Mouse (Mus musculus) layer of hippocampus, postnatal 36 days (tissue): ENCODE data around the gene Gm5294. TPM values are rescaled to one million over a fixed set of nuclear protein-coding genes. Genes with fewer than 3 reads are reported as not detected.

Source experiments
- DNase-seq, 2 experiments: peaks; one replicate each; pipeline ENCODE4 v3.0.0; 2022
- total RNA-seq, 2 experiments: library from RNA; stranded (reverse); gene quantifications; 2 replicates each; pipeline ENCODE4 v1.2.3; 2021

Gm5294 gene
- total RNA-seq, result not detected

- DNase-seq, result no peak
Observed at GRCm38 (mm10) chr5:138819780-138820179, at the start of gene Gm5294. Gm5294 (plus strand) TSS chr5:138820080.

- no peak for DNase-seq
Observed at GRCm38 (mm10) chr5:138775096-138775495, 44.8 kb upstream of the Gm5294 start.

DNA sequence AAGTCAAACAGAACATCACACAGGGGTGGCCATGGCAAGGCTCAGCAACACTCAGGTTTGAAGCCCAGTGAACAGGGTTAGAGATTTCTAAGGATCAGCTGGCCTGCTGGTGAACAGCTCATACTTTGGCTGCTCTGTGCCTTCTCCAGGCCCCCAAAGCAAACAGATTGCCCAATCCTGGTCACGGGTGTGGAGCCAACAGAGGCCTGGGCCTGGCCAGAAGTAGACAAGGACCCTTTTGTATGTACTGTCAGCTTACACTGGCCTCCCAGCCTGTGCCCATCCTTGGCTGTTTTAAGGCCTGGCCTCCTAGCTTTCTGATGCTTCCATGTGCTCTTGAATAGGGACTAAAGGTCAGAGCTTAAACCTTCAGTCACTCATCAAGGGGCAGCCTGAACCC, 43.5 kb upstream of the Gm5294 start:
- DNase-seq, result peak in 1 of 2 experiments; percentile 53

- DNase-seq, result peak; percentile 22 to 37
Observed at GRCm38 (mm10) chr5:138778731-138779463, 41.0 kb upstream of the Gm5294 start.

DNA sequence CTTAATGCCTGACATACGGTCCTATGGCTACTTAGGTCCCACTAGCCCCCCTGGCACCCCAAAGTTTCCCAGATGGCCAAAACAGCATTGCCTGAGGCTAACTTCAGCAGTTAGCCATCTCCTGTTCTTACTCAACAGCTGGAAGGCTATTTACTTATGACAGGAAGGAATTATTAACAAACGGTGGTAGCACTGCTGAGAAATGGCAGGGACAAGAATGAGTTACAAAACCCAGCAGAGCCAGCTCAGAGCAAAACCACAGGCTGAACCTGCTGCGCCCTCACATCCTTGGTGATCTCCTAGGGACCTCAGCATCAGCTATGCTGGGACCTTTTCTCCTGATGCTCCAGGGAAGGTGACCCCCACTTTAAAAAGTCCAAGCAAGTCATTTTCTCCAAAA, 40.2 kb upstream of the Gm5294 start:
- no peak for DNase-seq

DNA sequence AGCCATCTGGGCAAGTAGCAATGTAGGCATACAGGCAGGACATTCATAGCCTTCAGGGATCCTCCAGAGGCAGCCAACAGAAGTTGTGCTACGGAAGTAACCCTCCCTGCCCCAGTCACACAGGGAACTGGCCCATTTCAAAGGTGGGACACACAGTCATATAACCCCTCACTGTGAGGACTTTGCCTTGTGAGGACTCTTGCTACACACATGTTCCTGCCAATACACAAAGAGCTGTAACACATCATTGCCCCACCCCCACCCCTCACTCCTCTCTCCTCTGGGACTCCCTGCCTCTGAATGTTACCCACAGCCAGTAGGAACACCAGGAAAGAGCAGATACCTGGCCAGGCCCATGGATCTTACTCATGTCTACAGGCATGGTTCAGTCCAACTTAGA, 37.2 kb upstream of the Gm5294 start:
- no peak for DNase-seq

DNA sequence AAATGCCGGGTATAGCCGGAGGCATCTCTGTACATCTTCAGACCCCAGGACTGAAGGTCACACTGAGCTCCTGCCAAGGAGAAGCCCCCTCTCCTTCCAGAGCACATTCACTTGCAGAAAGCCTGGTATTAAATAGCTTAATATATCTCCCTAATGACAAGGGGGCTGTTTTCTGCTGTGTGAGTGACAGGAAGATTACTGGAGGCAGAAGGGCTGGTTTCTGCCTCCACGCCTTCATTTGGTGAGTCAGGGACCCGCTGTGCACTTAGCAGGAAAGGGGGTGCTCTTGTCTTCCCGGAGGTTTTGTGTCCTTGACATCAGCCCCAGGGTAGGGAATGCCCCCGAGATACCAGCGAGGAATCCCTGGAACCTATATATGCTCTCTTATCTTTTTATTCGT, 36.7 kb upstream of the Gm5294 start:
- DNase-seq, result no peak

- DNase-seq, result no peak
Observed at GRCm38 (mm10) chr5:138785986-138786515, 33.8 kb upstream of the Gm5294 start.

- DNase-seq, result no peak
Observed at GRCm38 (mm10) chr5:138787648-138788047, 32.2 kb upstream of the Gm5294 start.

DNA sequence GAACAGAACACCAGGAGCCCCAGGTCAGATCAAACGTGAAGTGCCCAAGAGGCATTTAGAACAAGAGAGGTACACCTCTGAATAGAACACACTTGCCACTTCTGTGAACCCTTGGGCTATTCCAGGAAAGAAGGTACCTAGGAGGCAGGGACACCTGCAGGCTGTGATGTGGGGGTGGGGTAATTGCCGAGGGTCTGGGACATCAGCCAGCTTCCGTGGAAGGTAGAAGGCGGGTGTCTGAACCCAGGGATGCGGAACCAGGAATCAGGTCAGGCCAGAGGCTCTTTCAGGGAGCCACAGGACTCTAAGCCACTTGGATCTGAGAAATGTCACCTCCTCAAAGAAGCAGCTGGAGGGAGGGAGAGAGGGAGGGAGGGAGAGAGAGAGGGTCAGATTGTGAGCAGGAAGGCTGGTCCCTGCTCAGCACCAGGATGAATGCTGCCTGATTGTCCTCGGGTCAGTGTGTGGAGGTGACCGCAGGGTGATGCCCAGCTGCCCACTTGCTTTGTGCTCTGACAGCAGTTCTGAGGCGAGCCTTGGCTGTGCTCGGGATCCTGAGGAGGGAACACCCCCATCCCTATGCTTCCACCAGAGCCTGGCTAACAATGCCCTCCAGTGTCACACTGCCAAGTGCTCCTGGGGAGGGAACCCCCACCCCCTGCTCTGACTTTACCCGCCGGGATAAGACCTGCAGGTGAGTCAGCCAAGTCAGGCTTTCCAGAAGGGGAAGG, 31.2 kb upstream of the Gm5294 start:
- DNase-seq, result no peak

GRCm38 (mm10) chr5:138790954-138791480, 28.9 kb upstream of the Gm5294 start:
- no peak for DNase-seq

- no peak for DNase-seq
Observed at GRCm38 (mm10) chr5:138801588-138802116, 18.2 kb upstream of the Gm5294 start.

DNA sequence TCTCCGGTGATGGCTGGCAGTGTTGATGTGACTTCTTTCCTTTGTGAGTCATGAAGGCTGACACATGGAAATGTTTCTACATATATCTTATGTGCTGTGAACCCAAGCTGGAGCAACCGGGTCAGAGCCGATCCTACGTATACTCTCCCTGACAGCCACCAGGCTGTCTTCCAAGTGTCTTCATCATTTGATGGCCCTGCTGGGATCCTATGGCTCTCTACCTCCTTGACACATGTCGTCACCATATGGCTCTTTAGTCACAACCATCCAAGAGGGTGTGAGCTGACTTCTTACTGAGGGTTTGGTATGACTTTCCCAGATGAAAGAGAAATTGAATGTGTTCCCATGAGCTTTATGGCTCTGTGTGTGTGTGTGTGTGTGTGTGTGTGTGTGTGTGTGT, 15.6 kb upstream of the Gm5294 start:
- DNase-seq, result no peak

GRCm38 (mm10) chr5:138809767-138810166, 10.1 kb upstream of the Gm5294 start:
- DNase-seq, result no peak

GRCm38 (mm10) chr5:138820717-138821332, 945 bp downstream of the Gm5294 start:
- no peak for DNase-seq

DNA sequence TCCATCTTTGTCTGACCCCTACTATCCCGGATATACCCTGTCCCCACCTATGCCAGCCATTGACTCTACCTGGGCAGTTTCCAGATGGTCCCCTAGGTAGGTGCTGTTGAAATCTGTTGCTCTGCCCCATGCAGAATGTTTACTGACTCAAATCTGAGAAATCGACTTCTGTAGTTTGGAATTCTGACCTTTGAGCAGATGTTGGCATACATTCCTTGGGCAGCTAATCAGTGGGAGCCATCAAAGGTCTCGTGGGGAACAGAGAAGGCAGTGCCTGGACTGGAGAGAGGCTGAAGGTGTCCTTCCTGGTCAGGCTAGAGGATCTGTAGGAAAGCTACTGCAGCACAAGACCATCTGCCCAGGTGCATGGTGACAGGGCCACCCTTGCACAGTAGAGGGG, 5.2 kb downstream of the Gm5294 start:
- no peak for DNase-seq

- no peak for DNase-seq
Observed at GRCm38 (mm10) chr5:138833406-138833805, 13.5 kb downstream of the Gm5294 start.

GRCm38 (mm10) chr5:138834910-138835309, 15.0 kb downstream of the Gm5294 start:
- DNase-seq, result no peak

- DNase-seq, result no peak
Observed at GRCm38 (mm10) chr5:138840981-138841380, 21.1 kb downstream of the Gm5294 start.

DNA sequence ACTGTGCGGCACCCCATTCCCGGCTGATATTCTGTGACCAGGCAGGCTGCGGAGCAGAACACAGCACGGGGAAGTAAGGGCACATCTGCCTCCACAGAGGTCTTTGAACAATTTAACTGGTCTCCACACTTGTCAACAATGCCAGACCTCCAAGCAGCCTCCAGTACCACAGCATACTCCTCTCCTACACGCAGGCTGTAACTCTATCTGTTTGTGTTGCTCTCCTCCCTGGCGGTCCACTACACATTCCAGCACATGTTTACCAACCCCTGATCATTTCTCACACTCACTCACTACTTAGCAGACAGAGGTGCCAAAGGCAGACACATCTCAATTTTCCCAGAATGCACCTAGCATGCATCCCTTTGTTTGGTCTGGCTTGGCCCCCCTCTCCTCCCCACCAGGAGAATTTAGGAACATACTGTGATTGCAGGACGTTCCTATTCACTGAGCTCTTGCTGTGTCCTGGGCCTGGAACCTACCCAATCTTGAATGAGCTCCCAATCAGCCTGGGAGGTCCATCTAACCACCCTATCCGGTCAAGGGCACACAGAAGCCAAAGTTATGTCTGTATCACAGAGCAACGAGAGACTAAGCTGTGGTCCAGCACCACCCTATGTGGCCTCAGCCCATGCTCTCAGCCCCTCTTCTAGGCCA, 23.4 kb downstream of the Gm5294 start:
- no peak for DNase-seq

DNA sequence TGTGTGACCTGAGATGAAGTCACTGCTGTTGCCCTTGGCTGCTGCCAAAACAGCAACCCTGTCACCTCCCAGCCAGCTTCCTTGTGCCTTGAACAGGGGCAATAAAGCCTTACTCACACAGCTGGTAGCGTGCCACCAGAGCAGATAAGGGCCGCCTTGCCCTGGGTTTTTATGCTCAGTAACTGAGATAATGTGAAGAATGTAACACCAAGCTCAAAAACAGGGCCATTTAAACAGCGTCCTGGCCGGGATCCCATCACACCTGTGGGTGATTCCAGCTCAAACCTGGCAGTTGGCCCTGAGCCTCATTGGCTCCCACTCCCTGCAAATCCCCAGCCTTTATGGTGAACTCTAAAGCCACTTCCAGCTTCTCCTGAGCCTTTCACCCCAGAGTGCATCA, 26.6 kb downstream of the Gm5294 start:
- DNase-seq, result no peak

GRCm38 (mm10) chr5:138848102-138848501, 28.2 kb downstream of the Gm5294 start:
- DNase-seq, result peak; percentile 88 to 93
